Mouse (Mus musculus) naive thymus-derived CD4-positive, alpha-beta T cell, adult 2 months (primary cell): ENCODE results near the gene Ndufa5.

Experiments used
- DNase-seq: peaks from one replicate; pipeline ENCODE4 v3.0.0-alpha.2; 2011; ENCODE audit warnings: low read depth

The Ndufa5 gene

GRCm38 (mm10) chr6:24527155-24528063 lies at the start of gene Ndufa5:
TSS of gene Ndufa5 (minus strand) at chr6:24528013.
- DNase-seq, result peak; percentile 98

DNA sequence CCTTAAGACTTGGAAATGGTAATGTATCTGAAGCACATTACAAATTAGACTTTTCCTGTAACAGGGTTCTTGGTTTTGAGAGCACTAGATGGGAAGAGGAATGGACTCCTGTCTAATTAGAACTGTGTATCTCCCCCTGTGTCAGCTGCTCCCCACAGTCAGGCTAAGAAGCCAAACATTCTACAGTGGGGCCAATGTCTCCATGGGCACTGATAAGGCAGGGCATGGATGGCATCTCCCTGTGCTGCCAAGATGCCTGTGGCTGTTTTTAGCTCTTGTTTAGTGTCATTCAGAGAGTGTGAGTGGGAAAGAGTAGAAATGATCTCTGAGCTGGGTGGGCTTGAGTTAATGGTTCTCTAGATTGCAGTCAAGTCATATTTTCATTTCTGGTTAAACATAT lies 45.5 kb upstream of the Ndufa5 start:
- DNase-seq, result no peak

DNA sequence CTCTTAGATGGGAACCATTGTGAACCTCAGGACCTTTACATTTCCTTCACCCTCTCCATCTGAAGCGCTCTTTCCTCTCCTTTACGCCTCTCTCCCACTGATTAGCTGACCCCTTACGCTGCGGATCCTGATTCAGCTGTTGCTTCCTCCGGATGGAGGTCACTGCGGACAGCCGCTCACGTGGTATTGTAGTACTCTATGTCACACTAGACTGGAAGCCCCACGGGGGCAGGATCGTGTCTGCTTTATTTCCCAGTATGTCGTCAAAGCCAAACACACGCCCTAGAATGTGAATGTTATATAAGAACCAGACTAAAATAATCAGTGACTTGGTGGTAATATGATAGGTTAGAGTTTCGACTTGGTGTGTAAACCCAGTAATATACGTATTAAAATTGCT lies 44.6 kb upstream of the Ndufa5 start:
- no peak for DNase-seq

DNA sequence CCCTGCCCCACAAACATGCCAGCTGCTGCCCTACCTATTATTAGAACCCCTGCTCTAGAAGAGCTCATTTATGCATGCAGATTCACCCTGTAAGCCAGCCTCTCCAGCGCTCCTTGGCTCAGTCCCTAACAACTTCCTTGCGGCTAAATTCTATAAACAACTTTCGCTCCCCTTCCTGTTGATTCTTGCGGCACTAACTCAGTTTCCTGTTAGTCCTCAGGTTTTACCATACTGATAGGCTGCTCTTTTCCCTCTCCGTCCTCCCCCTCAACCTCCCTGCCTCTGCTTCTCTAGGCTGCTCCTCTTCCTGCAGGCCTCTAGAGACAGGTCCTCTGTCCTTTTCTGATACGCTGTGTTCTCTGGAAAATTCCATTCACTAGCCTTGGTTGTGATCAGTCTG lies 43.3 kb upstream of the Ndufa5 start:
- DNase-seq, result no peak

DNA sequence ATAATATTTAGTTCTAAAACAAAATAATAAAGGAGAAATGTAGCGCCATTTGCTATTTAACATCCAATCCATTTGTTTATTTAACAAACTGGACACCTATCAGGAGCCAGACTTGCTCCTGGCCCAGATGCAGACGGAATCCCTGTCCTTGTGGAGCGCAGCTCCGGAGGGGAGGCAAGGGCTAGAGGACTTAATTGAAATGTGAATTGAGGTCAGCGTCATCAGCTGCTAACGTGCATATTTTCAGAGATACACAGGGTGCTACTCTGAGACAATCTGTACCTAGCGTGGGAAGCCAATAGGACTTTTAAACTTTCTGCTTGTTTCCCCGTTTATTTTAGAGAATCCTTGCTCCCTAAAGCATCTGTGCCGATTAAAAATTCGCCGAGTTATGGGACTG lies 42.5 kb upstream of the Ndufa5 start:
- no peak for DNase-seq

- DNase-seq, result no peak
These were observed 41.9 kb upstream of the Ndufa5 start for GRCm38 (mm10) chr6:24569711-24570110.

GRCm38 (mm10) chr6:24568963-24569362 lies 41.1 kb upstream of the Ndufa5 start:
- DNase-seq, result no peak

GRCm38 (mm10) chr6:24564886-24565285 lies 37.1 kb upstream of the Ndufa5 start:
- DNase-seq, result no peak

- no peak for DNase-seq
These were observed 36.3 kb upstream of the Ndufa5 start for GRCm38 (mm10) chr6:24564081-24564480.

DNA sequence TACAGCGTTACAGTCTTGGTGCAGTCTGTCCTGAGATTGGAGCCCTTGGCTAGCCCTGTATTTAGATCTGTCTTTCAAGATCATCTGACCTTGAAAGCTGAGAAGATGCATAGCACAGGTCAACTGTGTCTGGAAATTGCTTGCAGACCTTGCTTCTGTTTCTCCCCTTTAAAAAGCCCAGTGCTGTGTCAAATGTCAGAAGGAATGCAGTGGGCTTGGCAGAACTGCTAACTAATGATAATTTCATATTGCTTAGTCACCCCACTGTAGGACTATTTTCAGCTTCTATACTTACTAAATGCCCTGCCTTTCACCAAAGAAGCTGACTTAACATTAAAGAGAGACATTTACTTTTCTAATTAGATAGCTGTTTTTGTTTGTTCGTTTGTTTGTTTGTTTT lies 27.7 kb upstream of the Ndufa5 start:
- DNase-seq, result no peak

DNA sequence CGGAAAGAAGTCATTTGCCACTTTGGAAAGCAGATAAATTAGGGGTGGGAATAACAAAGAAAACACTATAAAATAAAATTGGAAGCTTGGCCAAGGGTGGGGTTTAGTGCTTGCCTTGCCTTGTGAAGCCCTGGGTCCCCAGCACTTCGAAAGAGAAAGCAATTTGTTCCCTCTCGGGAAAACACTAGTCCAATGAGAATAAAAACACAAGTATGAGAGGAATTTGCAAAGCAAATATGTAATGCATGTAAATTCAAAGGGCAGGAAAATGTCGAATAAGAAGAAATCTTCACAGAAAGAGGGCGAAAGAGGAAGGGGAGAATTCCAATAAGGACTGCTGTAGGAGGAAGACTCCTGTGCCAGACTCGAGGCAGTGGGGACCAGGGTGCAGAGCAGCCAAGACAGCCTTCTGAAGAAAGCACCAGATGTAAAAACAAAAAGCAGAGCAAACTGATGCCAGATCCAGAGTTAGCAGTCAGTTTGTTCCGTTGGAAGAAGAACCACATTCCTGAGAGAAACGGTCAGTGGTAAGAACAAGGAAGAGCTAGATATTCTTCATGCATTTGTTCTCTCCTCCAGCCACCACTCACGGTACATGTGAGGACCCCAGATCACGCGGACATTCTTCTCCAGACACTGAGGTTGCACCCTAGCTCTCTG lies 26.7 kb upstream of the Ndufa5 start:
- DNase-seq, result no peak

GRCm38 (mm10) chr6:24552046-24552445 lies 24.2 kb upstream of the Ndufa5 start:
- DNase-seq, result no peak

- DNase-seq, result no peak
These were observed 22.0 kb upstream of the Ndufa5 start for GRCm38 (mm10) chr6:24549801-24550200.

GRCm38 (mm10) chr6:24546716-24547420 lies 19.1 kb upstream of the Ndufa5 start:
- no peak for DNase-seq

DNA sequence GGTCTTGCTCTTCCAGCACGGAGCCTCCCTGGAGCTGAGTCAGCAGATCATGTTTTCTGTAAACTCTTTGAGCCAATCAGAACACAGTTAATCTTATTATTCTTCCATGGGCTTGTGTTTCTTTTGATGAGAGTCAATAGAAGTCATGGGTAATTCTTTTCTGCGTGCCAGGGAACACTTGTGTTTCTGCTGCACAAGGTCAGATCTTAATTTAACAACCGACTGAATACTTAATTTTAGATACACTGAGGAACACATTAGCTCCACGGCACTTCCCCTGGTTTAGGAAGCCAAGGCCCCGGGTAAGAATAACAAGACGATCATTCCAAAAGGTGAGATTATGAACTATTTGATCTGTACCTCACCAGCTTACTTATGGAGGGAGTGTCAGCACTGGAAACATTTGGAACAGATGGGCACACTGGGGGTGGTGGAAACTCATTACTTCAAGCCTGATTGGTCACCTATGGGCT lies 15.3 kb upstream of the Ndufa5 start:
- DNase-seq, result no peak

DNA sequence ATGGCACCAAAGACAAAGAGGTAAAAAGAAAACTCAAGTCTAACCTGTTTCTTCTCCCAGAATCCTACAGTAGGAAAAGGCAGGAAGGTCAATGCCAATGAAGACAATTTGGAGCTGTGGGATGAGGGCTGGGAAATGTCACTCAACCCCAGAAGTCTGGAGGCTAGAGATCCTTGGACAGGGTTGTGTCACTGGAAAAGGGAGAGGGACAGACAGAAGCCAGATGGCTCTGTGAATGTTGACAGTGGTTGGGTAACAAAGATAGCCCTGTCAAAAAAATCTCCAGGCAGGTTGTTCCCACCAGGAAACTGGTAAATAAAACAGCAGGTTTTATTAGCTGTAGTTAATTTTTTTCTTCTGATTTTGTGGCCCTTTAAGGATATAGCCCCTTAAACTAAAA lies 14.6 kb upstream of the Ndufa5 start:
- no peak for DNase-seq

GRCm38 (mm10) chr6:24540106-24540505 lies 12.3 kb upstream of the Ndufa5 start:
- no peak for DNase-seq

DNA sequence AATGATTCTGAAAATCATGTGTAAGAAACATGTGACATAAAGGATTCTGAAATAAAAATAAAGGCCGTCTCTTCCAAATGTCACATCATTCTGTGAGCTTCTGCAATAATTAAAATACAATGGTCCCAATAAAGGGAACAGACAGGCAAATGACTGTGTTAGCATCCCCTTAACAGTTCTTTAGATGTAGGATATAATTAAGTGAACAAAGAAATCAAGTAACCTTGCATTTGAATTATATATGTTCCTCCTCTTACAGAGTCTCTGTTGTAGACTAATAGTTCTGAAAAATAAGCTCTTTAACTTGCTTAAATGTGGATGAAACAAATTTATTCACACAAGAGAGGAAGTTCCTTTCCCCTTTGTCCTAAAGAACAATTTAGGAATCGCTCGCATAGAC lies 10.6 kb upstream of the Ndufa5 start:
- DNase-seq, result no peak

DNA sequence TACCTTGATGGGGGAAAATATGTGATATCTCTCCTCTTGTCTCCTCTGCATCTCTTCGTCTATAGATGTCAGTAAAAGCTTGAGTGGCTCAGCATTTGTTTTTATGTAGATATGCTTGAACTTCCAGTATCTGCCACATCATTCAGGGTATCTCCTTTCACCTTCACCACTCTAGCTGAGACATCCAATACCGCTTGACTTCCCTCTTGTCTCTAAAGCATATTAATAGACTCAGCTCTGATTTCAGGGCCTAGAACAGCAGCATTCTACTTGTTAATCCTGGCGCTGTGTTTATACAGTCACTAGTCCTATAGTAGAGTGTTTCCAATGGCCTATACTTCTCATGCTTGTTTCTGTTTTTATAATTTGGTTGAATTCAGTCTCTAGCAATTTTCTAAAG lies 5.0 kb upstream of the Ndufa5 start:
- DNase-seq, result no peak

DNA sequence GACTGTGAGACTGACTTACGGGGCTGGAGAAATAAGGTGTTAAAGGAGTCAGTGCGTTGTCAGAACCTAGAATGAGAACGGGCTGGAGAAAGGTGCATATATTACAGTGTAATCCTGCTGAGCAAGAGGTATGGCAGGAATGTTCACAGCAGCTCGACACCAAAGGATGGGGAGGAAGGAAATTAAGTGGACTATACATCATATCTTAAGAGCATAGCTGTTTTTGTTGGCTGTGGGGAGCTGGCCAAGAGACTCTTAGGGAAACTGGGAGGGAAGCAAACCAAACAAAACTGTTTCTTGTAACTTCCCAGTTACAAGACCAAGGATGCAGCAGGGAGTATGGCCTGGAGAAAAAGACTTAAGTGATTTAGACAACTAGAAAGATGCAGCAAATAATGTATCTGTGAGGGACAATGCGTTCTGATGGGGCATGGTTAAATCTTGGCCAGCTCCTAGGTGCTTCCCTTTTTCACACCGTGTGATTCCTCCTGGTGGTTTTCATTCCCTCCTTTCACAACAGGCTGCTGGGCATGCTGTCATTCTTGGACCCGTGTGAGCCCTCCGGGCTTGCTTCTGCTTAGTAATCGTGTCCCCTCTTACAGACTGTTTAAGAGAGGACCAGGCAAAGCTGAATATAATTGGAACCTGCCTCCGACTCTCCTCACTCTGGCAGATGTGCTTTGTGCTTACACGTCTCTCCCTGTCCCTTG lies 3.1 kb upstream of the Ndufa5 start:
- no peak for DNase-seq

- peak; percentile 81 for DNase-seq
These were observed 2.4 kb upstream of the Ndufa5 start for GRCm38 (mm10) chr6:24530166-24530565.

- no peak for DNase-seq
These were observed 141 bp upstream of the Ndufa5 start, which contains the start of gene Asb15 for GRCm38 (mm10) chr6:24528064-24528243. TSS of gene Asb15 (plus strand) at chr6:24528144.
